Mouse (Mus musculus): Measurements from ENCODE around the gene Gm17175. TPM values are rescaled to one million over a fixed set of nuclear protein-coding genes. Genes with fewer than 3 reads are reported as not detected.
"Not testable (repeated sequence)": the region's sequence is repeated elsewhere in the genome, so short reads cannot be mapped to it uniquely, and the experiment has no call there.

The Gm17175 gene
- not detected for total RNA-seq (2021)

GRCm38 (mm10) chr14:51573963-51574362 is at the start of gene Gm17175:
TSS of gene Gm17175 (minus strand) at chr14:51574063.
- DNase-seq (ENCODE audit: low spot score); intact Hi-C loops (cut with DNase I): not testable (repeated sequence)

DNA sequence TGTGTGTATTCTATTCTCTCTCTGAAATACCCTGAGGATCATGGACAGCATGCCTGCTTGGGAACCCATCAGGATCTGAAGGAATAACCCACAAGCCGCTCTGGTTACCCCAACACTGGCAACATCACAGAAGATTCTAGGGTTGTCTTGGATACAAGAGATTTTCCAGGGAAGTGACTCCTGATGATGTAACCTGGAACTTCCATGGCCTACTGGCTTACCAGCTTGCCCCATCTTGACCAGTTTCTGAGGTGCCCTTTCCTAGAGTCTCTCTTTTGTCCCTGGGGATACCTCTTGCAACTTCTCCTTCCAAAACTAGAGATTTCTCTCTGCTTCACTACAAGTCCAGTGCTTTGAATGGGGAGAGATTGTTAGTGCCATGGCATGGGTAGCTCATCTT is 37.3 kb upstream of the Gm17175 start, which contains the start of gene Gm17078:
TSS of gene Gm17078 (minus strand) at position 101 of the 400 bp plus-strand sequence.
- intact Hi-C loops (cut with DNase I), result no loop called here
- DNase-seq (ENCODE audit: low spot score), result no peak

GRCm38 (mm10) chr14:51592039-51592438 is 18.2 kb upstream of the Gm17175 start, which contains the start of gene Gm17174:
TSS of gene Gm17174 (minus strand) at chr14:51592139.
- DNase-seq (ENCODE audit: low spot score); intact Hi-C loops (cut with DNase I): not testable (repeated sequence)

DNA sequence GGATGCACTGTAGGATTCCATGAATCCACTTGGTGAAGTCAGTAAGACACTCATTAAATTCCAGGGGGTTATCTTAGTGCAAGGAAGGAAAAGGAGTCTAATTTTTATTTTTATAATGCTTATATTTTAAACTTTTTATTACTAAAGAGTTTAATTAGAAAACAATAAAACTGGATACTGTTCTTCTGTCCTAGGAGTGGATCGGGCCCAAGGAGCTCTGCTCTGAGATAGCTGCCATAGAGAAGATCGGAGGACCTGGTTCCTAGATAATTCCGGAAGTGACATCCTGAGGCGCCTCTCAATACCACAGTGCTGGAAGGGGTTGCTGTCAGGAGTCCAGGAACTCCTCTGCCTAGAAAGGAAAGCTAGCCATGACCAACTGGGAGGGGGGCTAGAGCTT is 21.4 kb downstream of the Gm17175 start, which contains the start of gene Gm5622:
TSS of gene Gm5622 (plus strand) at position 301 of the 400 bp plus-strand sequence.
- DNase-seq (ENCODE audit: low spot score), result no peak
- intact Hi-C loops (cut with DNase I), result no loop called here

Other genes starting within 250 kb of the Gm17175 start
- not detected for gene Gm7247, start 212.3 kb downstream of the Gm17175 start, total RNA-seq (2021)
- gene Vmn2r88, start 163.2 kb downstream of the Gm17175 start, total RNA-seq (2021), result not detected
- gene Vmn2r89, start 122.2 kb downstream of the Gm17175 start, total RNA-seq (2021), result not detected
- gene Gm5622, start 21.3 kb downstream of the Gm17175 start, total RNA-seq (2021), result not detected
- gene Gm17174, start 18.1 kb upstream of the Gm17175 start, total RNA-seq (2021), result not detected
- gene Gm17078, start 37.2 kb upstream of the Gm17175 start, total RNA-seq (2021), result not detected
- not detected for gene Gm4181, start 61.6 kb upstream of the Gm17175 start, total RNA-seq (2021)
- not detected for gene Gm17079, start 121.4 kb upstream of the Gm17175 start, total RNA-seq (2021)
- not detected for gene Gm5800, start 143.1 kb upstream of the Gm17175 start, total RNA-seq (2021)
- not detected for gene Ang4, start 199.5 kb upstream of the Gm17175 start, total RNA-seq (2021)
- not detected for gene AY358078, start 226.0 kb upstream of the Gm17175 start, total RNA-seq (2021)